Mouse (Mus musculus) Muller cell, postnatal 12 days (primary cell): ENCODE results near the gene Lrrc8a.

Source experiments
- DNase-seq: peaks from one replicate; pipeline ENCODE4 v3.0.0-alpha.2; 2015; ENCODE audit errors: inconsistent ontology term

Lrrc8a gene

GRCm38 (mm10) chr2:30299525-30299924 lies 62.0 kb downstream of the Lrrc8a start:
- DNase-seq = no peak

- no peak for DNase-seq
These were observed 62.5 kb downstream of the Lrrc8a start for GRCm38 (mm10) chr2:30299966-30300365.

DNA sequence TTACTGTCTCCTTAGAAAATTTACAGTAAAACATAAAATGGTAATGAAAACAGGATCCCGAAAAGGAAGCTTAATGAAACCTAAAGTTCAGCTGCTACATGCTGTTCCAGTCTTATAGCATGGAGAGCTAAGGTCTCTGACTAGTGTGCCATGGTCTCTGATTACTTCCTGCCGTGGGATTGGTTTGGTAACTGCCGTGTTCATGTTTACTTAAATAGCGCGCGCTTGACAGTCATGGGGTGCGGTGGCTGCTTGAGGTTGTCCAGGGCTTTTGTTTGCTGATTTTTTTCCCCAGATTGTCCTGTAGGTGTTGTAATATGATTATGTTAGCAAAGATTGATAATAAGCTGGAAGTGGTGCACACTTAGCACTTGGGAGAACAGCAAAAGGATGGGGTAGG lies 68.6 kb downstream of the Lrrc8a start:
- no peak for DNase-seq

DNA sequence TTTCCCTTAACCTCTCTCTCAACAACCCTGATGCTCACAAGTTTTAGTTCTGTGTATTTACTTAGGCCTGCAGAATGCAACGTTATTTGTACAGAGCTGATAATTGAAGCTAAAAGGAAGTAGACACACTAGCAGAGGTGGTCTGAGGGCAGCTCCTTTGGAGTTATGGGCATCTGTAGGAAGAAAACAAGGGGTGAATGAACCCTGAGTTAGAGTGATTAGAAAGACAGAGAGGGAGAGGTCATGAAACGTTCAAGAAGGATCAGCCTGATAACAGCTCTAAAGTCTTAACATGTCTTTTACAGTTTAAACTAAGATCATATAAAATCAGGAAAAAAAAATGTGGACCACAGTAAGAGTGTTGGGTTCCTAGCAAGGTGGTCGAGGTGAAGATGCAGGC lies 71.8 kb downstream of the Lrrc8a start:
- no peak for DNase-seq

DNA sequence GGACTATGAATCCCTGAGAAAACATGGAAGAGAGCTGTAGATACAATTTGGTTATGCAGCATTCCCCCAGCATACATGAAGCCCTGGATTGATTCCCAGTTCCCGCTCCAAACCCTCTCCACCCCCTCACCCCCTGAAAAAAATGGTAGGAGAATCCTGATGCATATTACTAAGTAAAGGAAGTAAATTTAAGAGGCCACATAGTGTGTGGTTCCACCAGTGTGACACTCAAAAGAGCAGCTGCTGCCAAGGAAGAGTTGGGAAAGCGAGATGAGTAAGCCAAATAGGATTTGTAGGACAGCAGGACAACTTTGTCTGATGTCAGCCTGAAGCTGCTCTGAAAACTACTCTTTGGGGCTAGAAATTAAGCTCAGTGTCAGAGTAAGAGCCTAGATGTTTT lies 74.0 kb downstream of the Lrrc8a start:
- DNase-seq = peak; percentile 3
